Mouse (Mus musculus) limb, embryonic 15.5 days (tissue): Measurements from ENCODE around the gene Serpina3k. TPM values are rescaled to one million over a fixed set of nuclear protein-coding genes. Genes with fewer than 3 reads are reported as not detected.
"Not testable (repeated sequence)": the region's sequence is repeated elsewhere in the genome, so short reads cannot be mapped to it uniquely, and the experiment has no call there.

Experiments
- ATAC-seq: fragments of 200-750 bp; cut with Nextera tagmentation; 2 replicates; pipeline ENCODE4 v1.8.0; 2017; ENCODE audit warnings: low read depth, moderate TSS enrichment; ENCODE audit not compliant: insufficient number of reproducible peaks, low FRiP score, low TSS enrichment
- H3K27ac ChIP-seq: fragments of 300-500 bp; sonication (generic); 2 replicates; pipeline ENCODE4 v1.5.1; 2015; ENCODE audit warnings: moderate library complexity, mild to moderate bottlenecking, inconsistent platforms
- H3K27me3 ChIP-seq: fragments of 300-500 bp; sonication (generic); 2 replicates; pipeline ENCODE4 v1.6.1; 2015; ENCODE audit warnings: inconsistent platforms
- H3K36me3 ChIP-seq: fragments of 300-500 bp; sonication (generic); 2 replicates; pipeline ENCODE4 v1.6.1; 2015; ENCODE audit warnings: inconsistent platforms
- H3K4me1 ChIP-seq: fragments of 300-500 bp; sonication (generic); 2 replicates; pipeline ENCODE4 v1.6.1; 2015; ENCODE audit warnings: inconsistent platforms
- H3K4me2 ChIP-seq: fragments of 300-500 bp; sonication (generic); 2 replicates; pipeline ENCODE4 v1.6.1; 2015; ENCODE audit warnings: mild to moderate bottlenecking, inconsistent platforms
- H3K4me3 ChIP-seq: fragments of 300-500 bp; sonication (generic); 2 replicates; pipeline ENCODE4 v1.5.1; 2015; ENCODE audit warnings: mild to moderate bottlenecking, inconsistent platforms
- H3K9ac ChIP-seq: fragments of 300-500 bp; sonication (generic); 2 replicates; pipeline ENCODE4 v1.6.1; 2015; ENCODE audit warnings: inconsistent platforms
- H3K9me3 ChIP-seq: fragments of 300-500 bp; sonication (generic); 2 replicates; pipeline ENCODE4 v1.6.1; 2016; ENCODE audit warnings: inconsistent platforms
- WGBS: fragments of 180-500 bp; shearing (Covaris S2); methylation state at CpG from one replicate; pipeline ENCODE4 v1.1.7; 2015; 5-methylcytosine and 5-hydroxymethylcytosine counted together
- polyA plus RNA-seq: library from polyadenylated mRNA; unstranded; fragments of >200 nt; fragmentation: Nextera tagmentation; extraction: Ambion mirVana; gene quantifications from 2 replicates; pipeline ENCODE4 v1.2.1, GENCODE M21; 2015

Serpina3k gene
- polyA plus RNA-seq, 1 experiment from 2014 or later: not detected

GRCm38 (mm10) chr12:104347091-104347490 is 8.8 kb downstream of the Serpina3k start:
- H3K4me1 ChIP-seq: no peaks in the 10 kb centered on the region
- H3K27me3 ChIP-seq: no peaks in the 10 kb centered on the region
- no peak overlapping the region for H3K4me3 ChIP-seq
- H3K27ac ChIP-seq: no peak overlapping the region
- H3K4me2 ChIP-seq: no peak overlapping the region
- H3K9me3 ChIP-seq: no peaks in the 10 kb centered on the region
- H3K9ac ChIP-seq: no peak overlapping the region
- H3K36me3 ChIP-seq: no peaks in the 10 kb centered on the region
- ATAC-seq: no peak
- WGBS: 73% methylated on average over 2 of the region's 2 CpGs

- ATAC-seq: not testable (repeated sequence)
Measured at GRCm38 (mm10) chr12:104351812-104352211, 13.5 kb downstream of the Serpina3k start.

GRCm38 (mm10) chr12:104356006-104356405 is 17.7 kb downstream of the Serpina3k start:
- H3K27ac ChIP-seq: no peak overlapping the region
- no peak overlapping the region for H3K4me3 ChIP-seq
- no peaks in the 10 kb centered on the region for H3K9me3 ChIP-seq
- no peak overlapping the region for H3K9ac ChIP-seq
- H3K36me3 ChIP-seq: no peaks in the 10 kb centered on the region
- no peak overlapping the region for H3K4me2 ChIP-seq
- no peaks in the 10 kb centered on the region for H3K27me3 ChIP-seq
- no peaks in the 10 kb centered on the region for H3K4me1 ChIP-seq
- 79% methylated on average over 3 of the region's 3 CpGs for WGBS
- no peak for ATAC-seq

More at GRCm38 (mm10) chr12:104351812-104352211, 13.5 kb downstream of the Serpina3k start:
- not testable (repeated sequence) for H3K4me3 ChIP-seq, H3K9me3 ChIP-seq, H3K27me3 ChIP-seq, H3K4me2 ChIP-seq, H3K36me3 ChIP-seq, H3K27ac ChIP-seq, H3K9ac ChIP-seq, H3K4me1 ChIP-seq
- 36% methylated on average over 3 of the region's 3 CpGs for WGBS

- H3K4me3 ChIP-seq: no peak overlapping the region
- H3K9ac ChIP-seq: no peak overlapping the region
- ATAC-seq: no peak
- WGBS: 80% methylated on average over 3 of the region's 3 CpGs
- no peaks in the 10 kb centered on the region for H3K27me3 ChIP-seq
- no peak overlapping the region for H3K4me2 ChIP-seq
- no peaks in the 10 kb centered on the region for H3K4me1 ChIP-seq
- H3K27ac ChIP-seq: no peak overlapping the region
- H3K36me3 ChIP-seq: no peaks in the 10 kb centered on the region
- no peaks in the 10 kb centered on the region for H3K9me3 ChIP-seq
Measured at GRCm38 (mm10) chr12:104369986-104370385, 31.7 kb downstream of the Serpina3k start.

- ATAC-seq, H3K4me1 ChIP-seq, H3K9me3 ChIP-seq, H3K4me3 ChIP-seq, H3K27ac ChIP-seq, H3K27me3 ChIP-seq, H3K4me2 ChIP-seq, H3K36me3 ChIP-seq, H3K9ac ChIP-seq: not testable (repeated sequence)
- 76% methylated on average over 5 of the region's 5 CpGs for WGBS
Measured at GRCm38 (mm10) chr12:104377179-104377578, 38.9 kb downstream of the Serpina3k start.

GRCm38 (mm10) chr12:104378351-104378750 is 40.1 kb downstream of the Serpina3k start:
- H3K36me3 ChIP-seq, ATAC-seq, H3K9ac ChIP-seq, H3K4me3 ChIP-seq, H3K4me1 ChIP-seq, H3K27ac ChIP-seq, H3K4me2 ChIP-seq, H3K27me3 ChIP-seq, H3K9me3 ChIP-seq: not testable (repeated sequence)
- WGBS: 65% methylated on average over 2 of the region's 2 CpGs

GRCm38 (mm10) chr12:104378815-104379214 is 40.5 kb downstream of the Serpina3k start:
- WGBS: 47% methylated on average over 5 of the region's 5 CpGs
- H3K27me3 ChIP-seq, ATAC-seq, H3K9ac ChIP-seq, H3K4me3 ChIP-seq, H3K9me3 ChIP-seq, H3K27ac ChIP-seq, H3K36me3 ChIP-seq, H3K4me1 ChIP-seq, H3K4me2 ChIP-seq: not testable (repeated sequence)

- ATAC-seq: no peak
- Histone ChIP-seq H3K27ac (no peak overlapping the region), H3K9me3 (no peaks in the 10 kb centered on the region), H3K4me2 (no peak overlapping the region), H3K4me3 (no peak overlapping the region), H3K27me3 (no peaks in the 10 kb centered on the region), H3K9ac (no peak overlapping the region), H3K4me1 (no peaks in the 10 kb centered on the region), H3K36me3 (no peaks in the 10 kb centered on the region)
- WGBS: 93% methylated on average over 11 of the region's 11 CpGs
Measured at GRCm38 (mm10) chr12:104379856-104380255, 41.6 kb downstream of the Serpina3k start.

- not testable (repeated sequence) for H3K36me3 ChIP-seq, H3K27me3 ChIP-seq, H3K4me2 ChIP-seq, ATAC-seq, H3K9me3 ChIP-seq, H3K4me3 ChIP-seq, H3K4me1 ChIP-seq, H3K27ac ChIP-seq, H3K9ac ChIP-seq
- 90% methylated on average over 8 of the region's 8 CpGs for WGBS
Measured at GRCm38 (mm10) chr12:104381071-104381604, 42.9 kb downstream of the Serpina3k start.

- not testable (repeated sequence) for H3K4me3 ChIP-seq, H3K9ac ChIP-seq, H3K36me3 ChIP-seq, H3K4me1 ChIP-seq, ATAC-seq, H3K27ac ChIP-seq, H3K4me2 ChIP-seq, H3K9me3 ChIP-seq, H3K27me3 ChIP-seq
Measured at GRCm38 (mm10) chr12:104385987-104386386, 47.7 kb downstream of the Serpina3k start.

- not testable (repeated sequence) for H3K27me3 ChIP-seq, H3K36me3 ChIP-seq, H3K9ac ChIP-seq, H3K4me1 ChIP-seq, H3K27ac ChIP-seq, ATAC-seq, H3K9me3 ChIP-seq, H3K4me3 ChIP-seq, H3K4me2 ChIP-seq
- 65% methylated on average over 2 of the region's 2 CpGs for WGBS
Measured at GRCm38 (mm10) chr12:104386878-104387277, 48.6 kb downstream of the Serpina3k start.

- H3K9ac ChIP-seq: no peak overlapping the region
- no peak overlapping the region for H3K4me2 ChIP-seq
- ATAC-seq: no peak
- no peaks in the 10 kb centered on the region for H3K4me1 ChIP-seq
- H3K27ac ChIP-seq: no peak overlapping the region
- no peaks in the 10 kb centered on the region for H3K9me3 ChIP-seq
- no peaks in the 10 kb centered on the region for H3K27me3 ChIP-seq
- no peaks in the 10 kb centered on the region for H3K36me3 ChIP-seq
- no peak overlapping the region for H3K4me3 ChIP-seq
Measured at GRCm38 (mm10) chr12:104388477-104388876, 50.2 kb downstream of the Serpina3k start.

GRCm38 (mm10) chr12:104391057-104391456 is 52.8 kb downstream of the Serpina3k start:
- H3K4me1 ChIP-seq, H3K27ac ChIP-seq, H3K9ac ChIP-seq, H3K36me3 ChIP-seq, H3K4me2 ChIP-seq, H3K9me3 ChIP-seq, H3K27me3 ChIP-seq, H3K4me3 ChIP-seq, ATAC-seq: not testable (repeated sequence)
- WGBS: 72% methylated on average over 2 of the region's 2 CpGs
